Mouse (Mus musculus) small intestine, adult 2 months (tissue): ENCODE data around the gene Ncam1. TPM values are rescaled to one million over a fixed set of nuclear protein-coding genes. Genes with fewer than 3 reads are reported as not detected.

ENCODE experiments used
- H3K27ac ChIP-seq: fragments of 200-500 bp; 2 replicates; pipeline ENCODE4 v1.5.1; 2012; ENCODE audit warnings: low read depth, low read length, control low read depth, inconsistent platforms; ENCODE audit not compliant: insufficient read depth
- H3K27me3 ChIP-seq: fragments of 200-500 bp; 2 replicates; pipeline ENCODE4 v1.6.1; 2012; ENCODE audit warnings: mild to moderate bottlenecking, moderate library complexity, low read length, inconsistent platforms; ENCODE audit not compliant: control insufficient read depth, insufficient read depth
- H3K36me3 ChIP-seq: fragments of 200-500 bp; 2 replicates; pipeline ENCODE4 v1.6.1; 2012; ENCODE audit warnings: mild to moderate bottlenecking, low read length, control low read depth, inconsistent platforms; ENCODE audit not compliant: control insufficient read depth, insufficient read depth
- H3K4me1 ChIP-seq: fragments of 200-500 bp; 2 replicates; pipeline ENCODE4 v1.6.1; 2012; ENCODE audit warnings: low read length, inconsistent platforms, mixed read lengths; ENCODE audit not compliant: control insufficient read depth, insufficient read depth, insufficient read length
- H3K4me3 ChIP-seq: fragments of 200-500 bp; 2 replicates; pipeline ENCODE4 v1.5.1; 2012; ENCODE audit warnings: low read depth, mild to moderate bottlenecking, control low read depth, inconsistent platforms, low read length, moderate library complexity
- CTCF ChIP-seq: fragments of 200-500 bp; IDR thresholded peaks from 2 replicates; pipeline ENCODE4 v1.5.1; 2012; ENCODE audit warnings: low read depth, mild to moderate bottlenecking, control low read depth, inconsistent platforms, low read length, moderate library complexity, mixed read lengths; ENCODE audit not compliant: insufficient replicate concordance, insufficient read length; ENCODE audit errors: extremely low read depth
- POLR2A ChIP-seq: fragments of 200-500 bp; IDR thresholded peaks from 2 replicates; pipeline ENCODE4 v1.6.1; 2012; ENCODE audit warnings: low read depth, mild to moderate bottlenecking, control low read depth, inconsistent platforms, low read length, moderate library complexity
- WGBS: fragments of 180-500 bp; shearing (Covaris S2); methylation state at CpG from one replicate; pipeline ENCODE4 v1.1.7; 2018; 5-methylcytosine and 5-hydroxymethylcytosine counted together
- polyA plus RNA-seq: library from polyadenylated mRNA; depleted of rRNA; stranded (reverse); fragments of >200 nt; gene quantifications from 2 replicates; pipeline ENCODE4 v1.2.3, GENCODE M21; 2012

Gene Ncam1
- polyA plus RNA-seq, 1 experiment: 3.5 TPM

GRCm38 (mm10) chr9:49733726-49734125 lies 65.0 kb downstream of the Ncam1 start:
- Histone ChIP-seq H3K4me1 (no peaks in the 10 kb centered on the region), H3K27ac (no peak overlapping the region), H3K4me3 (no peak overlapping the region), H3K36me3 (no peaks in the 10 kb centered on the region), H3K27me3 (no peaks in the 10 kb centered on the region)
- 86% methylated on average over 5 of the region's 5 CpGs for WGBS
- no peak for TF ChIP-seq POLR2A
- TF ChIP-seq CTCF: no peak

- H3K4me3 ChIP-seq: no peak overlapping the region
- no peaks in the 10 kb centered on the region for H3K27me3 ChIP-seq
- H3K36me3 ChIP-seq: no peaks in the 10 kb centered on the region
- no peaks in the 10 kb centered on the region for H3K4me1 ChIP-seq
- TF ChIP-seq CTCF: no peak
- no peak for TF ChIP-seq POLR2A
- H3K27ac ChIP-seq: no peak overlapping the region
- 51% methylated on average over 3 of the region's 3 CpGs for WGBS
These were observed 69.2 kb downstream of the Ncam1 start for GRCm38 (mm10) chr9:49729479-49729878.

- Histone ChIP-seq H3K27me3 (no peaks in the 10 kb centered on the region), H3K4me3 (no peak overlapping the region), H3K4me1 (no peaks in the 10 kb centered on the region), H3K36me3 (no peaks in the 10 kb centered on the region), H3K27ac (no peak overlapping the region)
- no peak for TF ChIP-seq POLR2A
- TF ChIP-seq CTCF: no peak
- WGBS: 73% methylated on average over 8 of the region's 8 CpGs
These were observed 70.5 kb downstream of the Ncam1 start for GRCm38 (mm10) chr9:49728211-49728610.

GRCm38 (mm10) chr9:49722765-49723164 lies 76.0 kb downstream of the Ncam1 start:
- H3K4me3 ChIP-seq: no peak overlapping the region
- no peak for TF ChIP-seq CTCF
- no peak for TF ChIP-seq POLR2A
- 79% methylated on average over 5 of the region's 5 CpGs for WGBS
- H3K27ac ChIP-seq: no peak overlapping the region
- no peaks in the 10 kb centered on the region for H3K36me3 ChIP-seq
- no peaks in the 10 kb centered on the region for H3K4me1 ChIP-seq
- H3K27me3 ChIP-seq: no peaks in the 10 kb centered on the region

GRCm38 (mm10) chr9:49715121-49715520 lies 83.6 kb downstream of the Ncam1 start:
- Histone ChIP-seq H3K4me3 (no peak overlapping the region), H3K4me1 (no peaks in the 10 kb centered on the region), H3K27ac (no peak overlapping the region), H3K36me3 (no peaks in the 10 kb centered on the region), H3K27me3 (no peaks in the 10 kb centered on the region)
- TF ChIP-seq CTCF (no peak), POLR2A (no peak)

GRCm38 (mm10) chr9:49714091-49714490 lies 84.6 kb downstream of the Ncam1 start:
- no peak overlapping the region for H3K4me3 ChIP-seq
- no peaks in the 10 kb centered on the region for H3K27me3 ChIP-seq
- 72% methylated on average over 3 of the region's 3 CpGs for WGBS
- no peak overlapping the region for H3K27ac ChIP-seq
- H3K4me1 ChIP-seq: no peaks in the 10 kb centered on the region
- TF ChIP-seq CTCF: no peak
- no peak for TF ChIP-seq POLR2A
- no peaks in the 10 kb centered on the region for H3K36me3 ChIP-seq

- no peaks in the 10 kb centered on the region for H3K4me1 ChIP-seq
These were observed 91.1 kb downstream of the Ncam1 start for GRCm38 (mm10) chr9:49707646-49708045.

More at GRCm38 (mm10) chr9:49707646-49708045, 91.1 kb downstream of the Ncam1 start:
- Histone ChIP-seq H3K36me3 (no peaks in the 10 kb centered on the region), H3K27me3 (no peaks in the 10 kb centered on the region), H3K4me3 (no peak overlapping the region), H3K27ac (no peak overlapping the region)
- TF ChIP-seq CTCF: no peak
- TF ChIP-seq POLR2A: no peak
